ENCODE assay signal across 8 mouse cellular contexts in genomic region chr8:111716603-111717487, GRCm38 (mm10). TPM values are rescaled to one million over a fixed set of nuclear protein-coding genes. Genes with fewer than 3 reads are reported as not detected.
DNase-seq lines count a peak whose midpoint lies in the region; ATAC-seq lines count a peak whose summit lies in the region.

No protein-coding gene starts in this region.

- peaks cover 46% of the 10 kb centered on the region for H3K4me1 ChIP-seq in intestine, embryonic 15.5 days (replicated peaks)
- H3K4me1 ChIP-seq in neural tube, embryonic 13.5 days (replicated peaks), result peaks cover 70% of the 10 kb centered on the region

- peaks cover 47% of the 10 kb centered on the region for H3K36me3 ChIP-seq in intestine, embryonic 15.5 days
- H3K36me3 ChIP-seq in neural tube, embryonic 13.5 days, result peaks cover 69% of the 10 kb centered on the region

- no peak overlapping the region for H3K4me3 ChIP-seq in intestine, embryonic 15.5 days (replicated peaks)
- H3K4me3 ChIP-seq in neural tube, embryonic 13.5 days, result no peak overlapping the region

- H3K27me3 ChIP-seq in intestine, embryonic 15.5 days (replicated peaks), result no peaks in the 10 kb centered on the region
- H3K27me3 ChIP-seq in neural tube, embryonic 13.5 days, result no peaks in the 10 kb centered on the region

- H3K9ac ChIP-seq in intestine, embryonic 15.5 days, result peak overlapping the region; percentile 41
- peak overlapping the region; percentile 69 for H3K9ac ChIP-seq in neural tube, embryonic 13.5 days

- intact Hi-C loops in gastrocnemius, postnatal 36 days (cut with DNase I), result no loop called here
- intact Hi-C loops in left cerebral cortex, postnatal 36 days (cut with DNase I), result no loop called here

- no peaks in the 10 kb centered on the region for H3K9me3 ChIP-seq in intestine, embryonic 15.5 days
- H3K9me3 ChIP-seq in neural tube, embryonic 13.5 days, result no peaks in the 10 kb centered on the region

- ATAC-seq in intestine, embryonic 15.5 days, result peak; percentile 58
- peak; percentile 88 for ATAC-seq in neural tube, embryonic 13.5 days (ENCODE audit: low read depth)

- peak overlapping the region; percentile 94 for H3K27ac ChIP-seq in intestine, embryonic 15.5 days
- peak overlapping the region; percentile 99 for H3K27ac ChIP-seq in neural tube, embryonic 13.5 days (replicated peaks)

- 59% methylated on average over 10 of the region's 10 CpGs for WGBS in intestine, embryonic 15.5 days
- WGBS in neural tube, embryonic 13.5 days, result 10% methylated on average over 10 of the region's 10 CpGs

- H3K4me2 ChIP-seq in intestine, embryonic 15.5 days (replicated peaks), result peak overlapping the region; percentile 41
- peak overlapping the region; percentile 38 for H3K4me2 ChIP-seq in neural tube, embryonic 13.5 days

- peak; percentile 85 for DNase-seq in layer of hippocampus, adult 11-12 months (ENCODE audit: low spot score)
- DNase-seq in layer of hippocampus, adult 9-10 months (ENCODE audit: low spot score), result no peak
- peak; percentile 21 for DNase-seq in embryo, embryonic 10.5 days (ENCODE audit: low spot score)
- peak; percentile 77 to 78 for DNase-seq in gastrocnemius, postnatal 36 days
- DNase-seq in left cerebral cortex, postnatal 36 days (ENCODE audit: low spot score in 2 of 2), result peak; percentile 67 to 74
- DNase-seq in spleen, postnatal 36 days (ENCODE audit: low spot score in 2 of 2), result no peak

RNA-seq across cellular contexts. Expression of gene Ctrb1, which starts 26.0 kb away (rescaled TPM):
- not detected for total RNA-seq in gastrocnemius, postnatal 36 days (2021)
- 1,145 and 3,143 TPM in 2 replicates for polyA plus RNA-seq in intestine, embryonic 15.5 days (2015; fragmentation: Nextera tagmentation; extraction: Ambion mirVana)
- total RNA-seq in left cerebral cortex, postnatal 36 days (2021), result not detected
- polyA plus RNA-seq in neural tube, embryonic 13.5 days (2015; fragmentation: Nextera tagmentation; extraction: Ambion mirVana), result not detected in 2 replicates

RNA-seq across cellular contexts. Expression of gene Bcar1, which starts 26.8 kb away (rescaled TPM):
- total RNA-seq in gastrocnemius, postnatal 36 days (2021), result 10 to 100 TPM in 1 of 2 experiments, 1 to 10 TPM in 1; 9.4 to 10.5 TPM
- polyA plus RNA-seq in intestine, embryonic 15.5 days (2015; fragmentation: Nextera tagmentation; extraction: Ambion mirVana), result 40.8 and 44.2 TPM in 2 replicates
- total RNA-seq in left cerebral cortex, postnatal 36 days (2021), result 10 to 100 TPM; 51.8 to 53.9 TPM
- polyA plus RNA-seq in neural tube, embryonic 13.5 days (2015; fragmentation: Nextera tagmentation; extraction: Ambion mirVana), result 51.0 and 51.6 TPM in 2 replicates

Comparison
In these comparisons a context has a peak if more than half of its experiments do, and no peak if none do; other contexts are left out.
1. DNase-seq: peak in layer of hippocampus, adult 11-12 months (single experiment), embryo, embryonic 10.5 days (single experiment), gastrocnemius, postnatal 36 days (2 of 2) and left cerebral cortex, postnatal 36 days (2 of 2); none in layer of hippocampus, adult 9-10 months (single experiment) and spleen, postnatal 36 days (0 of 2).
2. RNA of gene Bcar1, which starts 26.8 kb away (total RNA-seq): 51.8 to 53.9 TPM in left cerebral cortex, postnatal 36 days; 9.4 to 10.5 TPM in gastrocnemius, postnatal 36 days; every median in the first group is over 4 times any median in the second.